Mouse (Mus musculus): ENCODE data around the gene Lrrk1. TPM values are rescaled to one million over a fixed set of nuclear protein-coding genes. Genes with fewer than 3 reads are reported as not detected.
"Not testable (repeated sequence)": the region's sequence is repeated elsewhere in the genome, so short reads cannot be mapped to it uniquely, and the experiment has no call there.

The Lrrk1 gene
- polyA plus RNA-seq, 1 experiment from 2014 or later = 26.0 TPM

GRCm38 (mm10) chr7:66196609-66197445 lies 191.3 kb downstream of the Lrrk1 start:
- peak; percentile 28; the same call in 1 of the 2 replicates for ATAC-seq (ENCODE audit: borderline replicate concordance, extremely low read depth, low FRiP score, low TSS enrichment)
- peaks cover 32% of the 10 kb centered on the region for H3K4me1 ChIP-seq
- no peak overlapping the region for H3K4me3 ChIP-seq
- H3K27ac ChIP-seq = no peak overlapping the region
- no peak overlapping the region for H3K4me2 ChIP-seq
- H3K9me3 ChIP-seq = no peaks in the 10 kb centered on the region
- no peak overlapping the region for H3K9ac ChIP-seq
- no peaks in the 10 kb centered on the region; the same call in none of the 2 replicates for H3K27me3 ChIP-seq
- 50% methylated on average over 11 of the region's 11 CpGs for WGBS
- H3K36me3 ChIP-seq = no peaks in the 10 kb centered on the region

- H3K27ac ChIP-seq = no peak overlapping the region
- no peaks in the 10 kb centered on the region; the same call in none of the 2 replicates for H3K27me3 ChIP-seq
- peaks cover 28% of the 10 kb centered on the region for H3K4me1 ChIP-seq
- H3K9me3 ChIP-seq = no peaks in the 10 kb centered on the region
- 72% methylated on average over 1 of the region's 1 CpGs for WGBS
- H3K4me3 ChIP-seq = no peak overlapping the region
- no peaks in the 10 kb centered on the region for H3K36me3 ChIP-seq
- H3K9ac ChIP-seq = no peak overlapping the region
- no peak for ATAC-seq (ENCODE audit: borderline replicate concordance, extremely low read depth, low FRiP score, low TSS enrichment)
- H3K4me2 ChIP-seq = no peak overlapping the region
Observed at GRCm38 (mm10) chr7:66195881-66196280, 192.3 kb downstream of the Lrrk1 start.

GRCm38 (mm10) chr7:66194511-66194910 lies 193.6 kb downstream of the Lrrk1 start:
- no peak overlapping the region for H3K4me3 ChIP-seq
- no peaks in the 10 kb centered on the region; the same call in none of the 2 replicates for H3K27me3 ChIP-seq
- H3K9ac ChIP-seq = no peak overlapping the region
- H3K4me2 ChIP-seq = no peak overlapping the region
- H3K4me1 ChIP-seq = peaks cover 19% of the 10 kb centered on the region
- ATAC-seq (ENCODE audit: borderline replicate concordance, extremely low read depth, low FRiP score, low TSS enrichment) = no peak
- WGBS = 70% methylated on average over 3 of the region's 3 CpGs
- no peaks in the 10 kb centered on the region for H3K9me3 ChIP-seq
- no peaks in the 10 kb centered on the region for H3K36me3 ChIP-seq
- H3K27ac ChIP-seq = no peak overlapping the region

- not testable (repeated sequence) for H3K27me3 ChIP-seq; H3K9ac ChIP-seq; H3K4me2 ChIP-seq; ATAC-seq (ENCODE audit: borderline replicate concordance, extremely low read depth, low FRiP score, low TSS enrichment); H3K36me3 ChIP-seq; H3K4me1 ChIP-seq; H3K27ac ChIP-seq; H3K9me3 ChIP-seq; H3K4me3 ChIP-seq
- 85% methylated on average over 10 of the region's 10 CpGs for WGBS
Observed at GRCm38 (mm10) chr7:66190385-66190784, 197.8 kb downstream of the Lrrk1 start.

- WGBS = 68% methylated on average over 4 of the region's 4 CpGs
- ATAC-seq (ENCODE audit: borderline replicate concordance, extremely low read depth, low FRiP score, low TSS enrichment) = no peak
- Histone ChIP-seq H3K27me3 (no peaks in the 10 kb centered on the region), H3K4me3 (no peak overlapping the region), H3K9ac (no peak overlapping the region), H3K27ac (no peak overlapping the region), H3K9me3 (no peaks in the 10 kb centered on the region), H3K36me3 (no peaks in the 10 kb centered on the region), H3K4me1 (peaks cover 9% of the 10 kb centered on the region), H3K4me2 (no peak overlapping the region)
Observed at GRCm38 (mm10) chr7:66187581-66188231, 200.4 kb downstream of the Lrrk1 start.

GRCm38 (mm10) chr7:66185370-66185769 lies 202.8 kb downstream of the Lrrk1 start:
- Histone ChIP-seq H3K9ac (no peak overlapping the region), H3K4me2 (no peak overlapping the region), H3K9me3 (no peaks in the 10 kb centered on the region), H3K4me1 (peaks cover 16% of the 10 kb centered on the region), H3K36me3 (no peaks in the 10 kb centered on the region), H3K27ac (no peak overlapping the region), H3K4me3 (no peak overlapping the region), H3K27me3 (no peaks in the 10 kb centered on the region)
- WGBS = 83% methylated on average over 5 of the region's 5 CpGs
- no peak for ATAC-seq (ENCODE audit: borderline replicate concordance, extremely low read depth, low FRiP score, low TSS enrichment)

- Histone ChIP-seq H3K4me3 (no peak overlapping the region), H3K27me3 (no peaks in the 10 kb centered on the region), H3K4me1 (peaks cover 22% of the 10 kb centered on the region), H3K27ac (0 out of 2 replicates have a peak overlapping the region, but pooled peaks have one; percentile 5), H3K4me2 (no peak overlapping the region), H3K36me3 (no peaks in the 10 kb centered on the region), H3K9me3 (no peaks in the 10 kb centered on the region), H3K9ac (no peak overlapping the region)
- ATAC-seq (ENCODE audit: borderline replicate concordance, extremely low read depth, low FRiP score, low TSS enrichment) = no peak
- WGBS = 73% methylated on average over 4 of the region's 4 CpGs
Observed at GRCm38 (mm10) chr7:66184026-66184425, 204.1 kb downstream of the Lrrk1 start.

- Histone ChIP-seq H3K27ac (peak overlapping the region; percentile 54; the same call in 1 of the 2 replicates), H3K9me3 (no peaks in the 10 kb centered on the region), H3K4me3 (no peak overlapping the region), H3K36me3 (no peaks in the 10 kb centered on the region), H3K27me3 (no peaks in the 10 kb centered on the region), H3K4me2 (no peak overlapping the region), H3K4me1 (peaks cover 26% of the 10 kb centered on the region), H3K9ac (no peak overlapping the region)
- ATAC-seq (ENCODE audit: borderline replicate concordance, extremely low read depth, low FRiP score, low TSS enrichment) = peak; percentile 69
- 58% methylated on average over 8 of the region's 8 CpGs for WGBS
Observed at GRCm38 (mm10) chr7:66183404-66183803, 204.7 kb downstream of the Lrrk1 start.

- no peak for ATAC-seq (ENCODE audit: borderline replicate concordance, extremely low read depth, low FRiP score, low TSS enrichment)
Observed at GRCm38 (mm10) chr7:66182075-66182715, 206.0 kb downstream of the Lrrk1 start.

GRCm38 (mm10) chr7:66180711-66181365 lies 207.3 kb downstream of the Lrrk1 start:
- Histone ChIP-seq H3K27ac (no peak overlapping the region), H3K36me3 (no peaks in the 10 kb centered on the region), H3K4me1 (peaks cover 26% of the 10 kb centered on the region), H3K9ac (no peak overlapping the region), H3K4me2 (no peak overlapping the region), H3K4me3 (no peak overlapping the region), H3K9me3 (no peaks in the 10 kb centered on the region), H3K27me3 (no peaks in the 10 kb centered on the region)
- no peak for ATAC-seq (ENCODE audit: borderline replicate concordance, extremely low read depth, low FRiP score, low TSS enrichment)
- WGBS = 82% methylated on average over 10 of the region's 10 CpGs

More at GRCm38 (mm10) chr7:66182075-66182715, 206.0 kb downstream of the Lrrk1 start:
- Histone ChIP-seq H3K4me2 (no peak overlapping the region), H3K4me3 (no peak overlapping the region), H3K36me3 (no peaks in the 10 kb centered on the region), H3K9ac (no peak overlapping the region), H3K27me3 (no peaks in the 10 kb centered on the region), H3K4me1 (peaks cover 26% of the 10 kb centered on the region), H3K9me3 (no peaks in the 10 kb centered on the region), H3K27ac (peak overlapping the region; percentile 54; the same call in 1 of the 2 replicates)
- WGBS = 81% methylated on average over 7 of the region's 7 CpGs

GRCm38 (mm10) chr7:66180260-66180659 lies 207.9 kb downstream of the Lrrk1 start:
- no peak for ATAC-seq (ENCODE audit: borderline replicate concordance, extremely low read depth, low FRiP score, low TSS enrichment)
- WGBS = 68% methylated on average over 3 of the region's 3 CpGs
- Histone ChIP-seq H3K4me1 (peaks cover 26% of the 10 kb centered on the region), H3K9ac (no peak overlapping the region), H3K27me3 (no peaks in the 10 kb centered on the region), H3K9me3 (no peaks in the 10 kb centered on the region), H3K4me3 (no peak overlapping the region), H3K36me3 (no peaks in the 10 kb centered on the region), H3K4me2 (no peak overlapping the region), H3K27ac (no peak overlapping the region)
